Mouse (Mus musculus) gastrocnemius, postnatal 25 days (tissue): Measurements from ENCODE around the gene Ostc. TPM values are rescaled to one million over a fixed set of nuclear protein-coding genes. Genes with fewer than 3 reads are reported as not detected.

Source experiments
- DNase-seq: peaks from one replicate; pipeline ENCODE4 v3.0.0; 2022
- total RNA-seq, 2 experiments: library from RNA; stranded (reverse); gene quantifications; 1 replicate in 1 of 2; 2 replicates in 1 of 2; pipeline ENCODE4 v1.2.3; 2021

Gene Ostc
- total RNA-seq, 2 experiments from 2014 or later, result 34.6 to 38.7 TPM

DNA sequence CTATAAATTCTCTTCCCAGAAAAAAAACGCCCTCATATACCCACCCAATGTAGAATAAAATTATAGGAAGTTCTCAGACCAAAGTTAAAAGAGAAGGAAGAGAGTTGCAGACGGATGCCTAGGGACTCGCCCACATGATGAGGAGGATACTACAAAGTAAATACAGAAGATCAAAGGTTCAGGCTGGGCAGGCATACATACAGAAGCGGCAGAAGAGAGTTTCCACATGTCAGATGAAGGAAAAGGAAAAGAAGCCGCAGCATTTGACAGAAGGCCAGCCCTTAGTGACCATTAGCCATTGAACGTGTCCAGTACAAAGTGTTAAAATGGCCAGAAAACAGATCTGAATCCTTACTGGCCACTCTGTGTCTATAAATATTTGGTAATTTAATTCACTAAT is 3.6 kb upstream of the Ostc start:
- no peak for DNase-seq

DNA sequence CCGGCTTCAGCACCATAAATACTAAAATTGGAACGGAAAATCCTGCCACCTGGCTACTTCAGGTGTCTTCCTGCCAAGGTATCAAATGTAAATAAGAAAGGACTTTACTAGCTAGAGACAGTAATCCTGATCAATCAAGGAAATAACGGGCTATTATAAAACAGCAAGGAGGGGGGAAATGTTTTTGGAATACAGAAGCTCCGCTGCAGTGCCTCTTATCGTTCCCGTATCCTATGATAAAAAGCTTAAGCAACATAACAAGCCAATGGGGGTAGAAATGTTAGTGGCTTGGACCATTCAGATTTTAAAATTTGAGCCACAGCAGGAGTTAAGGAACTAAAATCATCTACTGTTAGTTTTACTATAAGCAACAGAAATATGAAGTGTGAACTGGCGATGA is 859 bp upstream of the Ostc start:
- DNase-seq, result no peak

DNA sequence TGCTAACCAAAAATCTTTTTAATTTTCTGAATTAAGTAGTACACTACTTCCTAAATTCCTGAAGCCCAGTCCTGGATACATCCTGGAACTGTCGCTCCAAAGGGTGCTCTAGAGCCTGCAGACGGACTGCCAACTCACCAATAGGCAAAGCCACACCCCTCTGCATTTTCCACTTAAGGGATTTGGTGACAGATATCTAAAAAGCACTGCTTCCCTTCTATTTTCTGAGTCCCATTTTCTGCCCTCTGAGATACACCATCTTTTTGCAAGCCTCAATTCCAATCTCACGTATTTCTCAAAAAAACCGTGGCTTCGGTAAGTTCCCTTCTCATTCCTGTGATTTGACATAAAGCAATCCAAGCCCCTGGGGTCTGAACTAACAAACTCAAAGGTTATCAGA is 715 bp downstream of the Ostc start:
- no peak for DNase-seq

DNA sequence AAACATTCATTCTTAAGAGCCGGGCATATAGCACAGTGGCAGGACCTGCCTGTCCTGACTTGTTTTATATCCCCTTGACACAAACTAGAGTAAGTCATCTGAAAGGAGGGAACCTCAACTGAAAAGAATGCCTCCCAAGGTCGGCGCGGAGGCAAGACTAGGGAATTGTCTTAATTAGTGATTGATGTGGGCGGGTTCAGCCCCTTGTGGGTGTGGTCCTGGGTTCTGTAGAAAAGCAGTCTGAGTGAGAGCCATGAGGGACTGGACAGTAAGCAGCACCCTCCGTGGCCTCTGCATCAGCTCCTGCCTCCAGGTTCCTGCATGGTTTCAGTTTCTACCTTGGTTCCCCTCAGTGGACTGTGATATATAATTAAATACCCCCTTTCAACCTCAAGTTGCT is 7.0 kb downstream of the Ostc start:
- DNase-seq, result no peak

DNA sequence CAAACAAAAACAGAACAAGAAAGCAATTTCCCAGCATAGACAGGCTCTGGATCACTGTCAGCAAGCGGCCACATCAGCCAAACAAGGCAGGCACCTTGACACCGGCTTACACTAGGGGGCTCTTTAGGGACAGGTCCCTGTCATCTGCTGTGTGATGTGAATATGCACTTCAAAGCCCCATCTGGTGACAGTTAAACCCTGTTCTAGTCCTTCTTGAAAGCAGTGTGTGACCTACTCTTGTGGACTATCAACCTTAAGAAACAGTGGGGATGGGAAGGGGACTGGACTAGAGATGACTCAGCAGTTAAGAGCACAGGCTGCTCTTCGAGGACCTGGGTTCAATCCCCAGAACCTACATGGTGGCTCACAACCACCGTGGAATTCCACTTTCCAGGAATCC is 11.6 kb downstream of the Ostc start:
- DNase-seq, result no peak

DNA sequence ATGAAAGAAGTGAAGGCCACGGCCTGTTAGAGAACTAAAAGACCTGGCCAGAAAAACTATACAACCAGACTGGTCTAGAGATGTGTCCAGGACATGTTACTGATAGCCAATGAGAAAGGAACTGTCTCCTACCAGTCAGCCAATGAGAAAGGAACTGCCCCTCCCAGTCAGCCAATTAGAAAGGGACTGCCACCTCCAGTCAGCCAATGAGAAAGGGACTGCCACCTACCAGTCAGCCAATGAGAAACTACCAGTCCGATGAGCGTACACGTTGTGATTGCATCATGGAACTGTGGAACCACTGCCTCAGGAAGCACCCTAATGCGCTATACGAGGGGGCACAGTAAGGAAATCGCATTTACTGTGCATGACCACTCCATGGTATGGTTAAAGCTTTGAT is 14.5 kb downstream of the Ostc start:
- DNase-seq, result no peak

DNA sequence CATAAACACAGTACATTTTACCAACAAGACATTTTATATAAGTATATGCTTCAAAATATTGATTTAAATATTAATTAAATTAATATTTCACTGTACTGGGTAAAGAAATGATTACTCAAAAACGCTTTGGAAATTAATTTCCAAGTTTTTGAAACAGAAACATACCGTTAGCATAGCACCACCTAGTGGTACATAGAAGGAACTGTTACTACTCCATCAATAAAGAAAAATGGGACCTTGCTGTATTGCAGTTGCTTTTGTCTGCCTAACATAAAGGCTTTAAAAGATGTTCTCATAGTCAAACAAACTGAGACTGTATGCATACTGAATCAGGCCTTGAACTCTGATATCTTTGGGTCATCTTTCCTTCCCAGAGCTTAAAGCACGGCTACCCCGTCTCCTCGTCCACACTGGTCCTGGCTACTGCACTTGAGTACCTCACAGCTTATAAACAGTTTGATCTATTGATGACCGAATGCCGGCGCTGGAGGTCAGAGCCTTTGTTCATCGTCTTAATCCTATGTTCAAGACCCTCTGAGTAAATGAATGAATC is 15.1 kb downstream of the Ostc start:
- no peak for DNase-seq

DNA sequence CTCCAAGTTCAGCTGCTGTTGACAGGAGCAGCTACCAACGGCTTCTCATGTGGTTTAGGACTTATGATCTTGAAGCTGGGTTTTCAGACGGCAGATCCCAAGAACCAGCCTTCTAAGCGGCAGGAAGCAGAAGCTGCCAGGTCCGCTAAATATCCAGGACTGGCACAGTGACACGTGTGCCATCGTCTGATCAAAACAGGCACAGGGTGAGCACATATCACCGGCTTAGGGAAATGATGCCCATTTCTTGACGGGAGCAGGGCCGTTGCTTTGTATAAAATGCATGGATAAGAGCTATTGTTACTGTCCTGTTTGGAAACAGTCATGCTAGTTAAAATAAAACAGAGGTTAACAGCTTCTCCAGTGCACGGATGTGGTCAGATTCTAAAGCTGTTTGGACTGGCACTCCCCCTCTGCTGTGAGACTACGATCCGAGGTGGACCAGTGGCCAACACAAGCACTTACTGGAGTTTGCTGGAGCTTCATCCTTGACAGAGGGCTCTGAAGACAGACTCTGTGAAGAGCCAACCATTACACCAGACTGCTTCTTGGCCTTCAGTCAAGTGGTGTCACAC is 17.6 kb downstream of the Ostc start:
- DNase-seq, result no peak

DNA sequence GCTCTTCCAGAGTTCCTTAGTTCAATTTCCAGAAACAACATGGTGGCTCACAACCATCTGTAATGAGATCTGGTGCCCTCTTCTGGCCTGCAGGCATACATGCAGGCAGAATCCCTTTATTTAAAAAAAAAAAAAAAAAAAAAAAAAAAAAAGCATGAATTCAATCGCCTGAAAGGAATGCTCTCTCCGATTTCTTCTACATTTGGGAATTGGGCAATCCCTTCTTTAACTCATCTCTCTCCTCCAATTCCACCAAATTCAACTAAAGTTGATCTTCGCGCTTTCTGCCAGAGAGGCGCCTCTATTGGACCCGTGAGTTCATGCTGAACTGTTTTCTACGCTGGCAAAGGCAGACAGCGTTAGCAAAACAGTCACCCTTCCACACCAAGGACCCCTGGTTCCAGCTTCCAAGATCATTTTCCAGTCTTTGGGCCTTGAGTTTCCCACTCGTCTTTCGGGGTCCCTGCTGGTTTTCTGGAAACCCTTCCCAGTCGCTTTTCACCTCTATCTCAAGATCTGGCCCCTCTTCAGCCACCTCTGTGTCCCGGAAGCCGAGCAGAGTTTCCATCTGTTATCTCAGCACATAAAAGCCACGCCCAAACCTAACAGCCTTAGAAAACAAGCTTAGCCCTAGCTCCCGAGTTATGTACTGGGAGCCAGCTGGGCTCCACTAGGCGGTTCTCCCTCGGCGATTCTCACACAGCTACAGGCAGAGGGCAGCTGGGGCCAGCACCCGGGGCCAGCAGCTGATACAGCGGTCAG is 18.2 kb downstream of the Ostc start:
- peak; percentile 77 for DNase-seq

DNA sequence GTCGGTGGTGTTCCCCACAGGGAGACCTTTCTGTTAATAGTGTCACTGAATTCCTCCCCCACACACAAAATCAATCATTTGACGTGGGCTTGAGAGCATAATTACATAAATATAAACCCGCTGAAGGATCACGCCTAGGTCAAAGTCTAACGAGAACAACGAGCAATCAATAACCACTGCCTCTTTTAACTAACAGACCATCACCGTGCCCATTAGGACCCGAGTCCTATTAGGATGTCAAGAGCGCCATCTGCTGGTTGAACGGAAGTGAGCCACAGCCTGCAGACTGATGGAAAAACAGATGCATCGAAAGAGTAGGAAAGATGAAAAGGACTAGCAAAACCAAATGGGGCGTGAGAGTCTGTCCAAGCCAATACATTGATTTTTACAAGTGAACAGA is 19.6 kb downstream of the Ostc start:
- DNase-seq, result no peak

DNA sequence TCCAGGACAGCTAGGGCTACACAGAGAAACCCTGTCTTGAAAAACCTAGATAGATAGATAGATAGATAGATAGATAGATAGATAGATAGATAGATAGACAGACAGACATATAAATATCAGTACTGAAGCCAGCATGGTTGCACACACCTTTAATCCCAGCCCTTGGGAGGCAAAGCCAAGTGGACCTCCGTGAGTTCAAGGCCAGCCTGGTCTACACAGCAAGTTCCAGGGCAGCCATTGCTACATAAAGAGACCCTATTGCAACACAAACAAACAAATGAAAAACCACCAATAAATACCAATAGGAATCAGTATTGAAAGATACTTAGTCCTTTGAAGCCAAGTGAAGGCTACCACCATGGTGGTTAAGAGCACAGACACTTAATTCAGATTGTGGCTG is 22.2 kb downstream of the Ostc start:
- no peak for DNase-seq

DNA sequence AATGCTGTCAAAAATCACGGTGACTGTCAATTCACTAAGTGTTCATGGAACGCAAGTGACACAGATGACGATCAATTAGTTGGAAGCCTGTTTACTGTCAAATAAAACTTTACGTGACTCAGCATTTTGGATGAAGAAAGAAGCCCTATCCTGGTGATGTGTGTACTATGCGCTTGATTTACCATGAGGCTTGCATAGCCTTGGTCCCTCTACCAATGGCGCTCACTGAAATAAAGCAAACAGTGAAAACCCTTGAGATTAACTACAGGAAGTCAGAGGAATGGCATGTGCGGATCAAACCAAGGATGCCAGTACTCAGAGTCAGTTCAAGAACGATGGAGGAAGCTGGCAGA is 24.3 kb downstream of the Ostc start:
- DNase-seq, result no peak

DNA sequence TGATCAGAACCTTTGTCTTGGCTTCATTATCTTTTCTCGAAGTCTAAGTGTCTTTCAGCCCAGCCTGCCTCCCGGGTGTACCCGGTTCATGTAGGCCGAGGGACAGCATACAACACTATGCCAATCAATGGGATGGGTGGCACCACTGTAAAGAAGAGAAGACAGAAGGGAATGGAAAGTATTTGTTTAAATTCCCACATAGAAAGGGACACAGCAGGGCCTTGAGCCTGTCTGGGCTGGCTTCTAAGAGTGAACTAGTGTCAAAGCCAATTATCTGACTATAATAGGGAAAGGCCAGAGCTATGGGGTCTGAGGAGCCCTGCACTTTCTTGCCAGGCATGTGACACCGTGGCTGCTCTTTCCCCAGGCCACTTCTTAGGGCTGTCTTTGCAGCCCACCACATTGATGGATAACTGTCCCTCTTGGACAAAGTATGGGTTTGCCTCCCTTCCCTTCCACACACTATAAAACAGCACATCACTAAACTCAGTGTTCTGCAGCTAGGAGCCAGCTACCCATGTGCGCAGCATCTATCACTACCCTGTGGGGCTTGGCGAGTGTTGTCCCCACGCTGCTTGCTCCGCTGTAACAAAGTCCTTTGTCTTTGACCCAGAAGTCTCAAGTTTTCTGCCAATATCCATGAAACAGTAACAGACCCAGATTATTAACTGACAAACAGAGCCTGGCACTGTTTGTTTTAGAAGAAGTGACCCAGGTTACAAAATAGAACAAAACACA is 24.8 kb downstream of the Ostc start:
- no peak for DNase-seq

DNA sequence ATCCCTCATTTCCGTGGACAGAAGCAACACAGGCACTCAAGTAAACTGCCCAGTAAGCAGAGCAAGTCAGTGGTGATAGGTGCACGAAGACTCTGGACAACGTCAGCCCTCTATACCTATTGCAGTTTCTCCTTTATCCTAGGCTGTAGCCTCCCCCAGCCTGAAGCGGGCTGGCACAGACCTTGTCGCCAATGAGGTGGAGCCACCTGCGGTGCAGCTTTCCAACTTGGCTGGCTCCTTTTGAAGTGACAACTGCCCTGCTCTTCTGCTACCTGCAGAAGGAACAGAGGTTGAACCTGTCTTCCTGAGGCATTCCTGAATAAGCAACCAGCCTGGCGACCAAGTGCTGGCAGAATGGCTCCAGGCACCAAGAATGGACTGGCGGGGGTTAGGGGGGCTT is 25.4 kb downstream of the Ostc start:
- no peak for DNase-seq

DNA sequence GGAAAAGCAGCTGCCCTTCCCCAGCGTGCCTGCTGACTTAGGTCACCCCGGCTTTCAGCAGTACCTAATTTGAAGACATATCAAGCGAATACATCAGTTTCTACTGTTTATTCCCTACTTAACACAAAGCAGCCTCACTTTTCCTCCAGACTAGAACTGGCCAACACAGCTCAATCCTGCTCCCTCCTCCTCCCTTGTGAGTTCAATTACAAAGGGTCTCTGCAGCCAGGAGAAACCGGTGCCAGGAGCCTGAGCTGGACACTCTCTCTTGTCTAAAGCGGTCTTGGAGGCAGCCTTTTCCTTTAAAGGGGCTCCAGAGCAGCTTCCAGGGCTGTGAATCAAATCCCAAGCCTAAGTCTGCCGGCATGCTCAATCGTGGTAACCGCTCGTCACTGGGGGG is 27.1 kb downstream of the Ostc start:
- DNase-seq, result no peak

DNA sequence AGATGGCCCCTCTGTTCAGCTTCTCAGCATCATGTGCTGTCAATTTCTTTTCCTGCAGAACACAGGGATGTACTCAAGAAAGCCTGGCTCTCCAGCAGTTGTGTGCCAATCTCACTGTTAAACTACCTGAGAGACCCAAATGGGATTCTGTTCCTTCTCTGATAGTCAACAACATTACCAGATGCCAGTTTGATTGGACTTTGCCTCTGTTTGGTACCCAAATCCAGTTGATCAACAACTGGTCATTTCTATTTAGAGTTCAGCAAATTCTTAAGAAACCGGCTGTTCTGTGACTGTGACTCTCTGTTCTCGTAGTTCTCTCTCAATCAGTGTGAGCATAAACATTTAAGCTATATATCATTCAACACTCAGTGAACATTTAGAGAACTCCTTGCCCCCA is 28.0 kb downstream of the Ostc start:
- DNase-seq, result no peak

DNA sequence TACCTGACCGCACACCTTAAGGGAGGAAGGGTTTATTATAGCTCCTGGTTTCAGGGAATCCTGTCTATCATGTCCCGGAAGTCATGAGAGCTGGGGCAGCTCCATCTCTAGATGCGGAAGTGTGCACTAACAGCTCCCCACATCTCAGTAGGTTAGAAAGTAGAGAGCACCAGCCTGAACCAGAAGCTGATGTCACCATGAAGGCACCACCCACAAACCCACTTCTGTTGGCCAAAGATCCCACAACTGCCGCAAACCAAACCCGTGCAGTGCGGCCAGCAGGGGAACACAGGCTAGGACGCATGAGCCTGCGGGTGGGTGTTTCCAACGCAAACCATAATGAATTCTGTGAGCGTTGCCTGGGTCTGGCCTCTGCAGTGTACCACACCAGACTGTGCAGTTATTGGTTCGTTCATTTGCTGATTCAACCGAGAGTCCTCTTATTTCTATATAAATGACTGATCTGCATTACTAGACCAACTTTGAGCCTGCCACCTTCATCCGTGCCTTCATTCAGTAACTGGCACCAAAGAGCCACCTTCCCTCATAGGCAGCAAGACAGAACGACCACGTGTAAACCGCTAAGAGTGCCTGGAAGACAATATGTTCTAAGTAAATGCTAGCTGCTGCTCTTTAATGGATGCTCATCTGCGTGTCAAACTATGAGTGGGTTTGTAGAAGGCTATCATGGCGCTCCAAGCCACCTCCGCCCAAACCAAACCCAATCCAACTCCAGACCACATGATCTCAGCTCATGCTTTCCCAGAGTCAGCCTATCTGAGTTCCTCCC is 31.4 kb downstream of the Ostc start:
- DNase-seq, result no peak

DNA sequence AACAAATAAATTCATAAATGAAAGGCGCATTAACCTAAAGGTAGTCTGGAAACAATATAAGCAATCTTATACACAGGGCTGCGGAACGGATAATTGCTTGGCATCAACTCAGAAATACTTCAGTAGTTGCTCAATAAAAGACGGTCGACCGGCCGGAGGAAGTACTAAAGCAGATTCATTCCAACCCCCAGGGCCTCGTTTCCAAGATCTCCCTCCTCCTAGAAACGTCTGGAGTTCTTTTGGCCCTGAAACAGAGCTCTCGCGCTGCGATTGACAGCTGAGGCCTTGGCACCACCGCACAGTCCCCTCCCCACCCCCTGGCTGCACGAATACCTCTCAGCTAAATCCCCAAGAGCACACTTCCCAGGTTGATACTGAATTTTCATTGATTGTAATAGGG is 38.0 kb downstream of the Ostc start:
- DNase-seq, result no peak

DNA sequence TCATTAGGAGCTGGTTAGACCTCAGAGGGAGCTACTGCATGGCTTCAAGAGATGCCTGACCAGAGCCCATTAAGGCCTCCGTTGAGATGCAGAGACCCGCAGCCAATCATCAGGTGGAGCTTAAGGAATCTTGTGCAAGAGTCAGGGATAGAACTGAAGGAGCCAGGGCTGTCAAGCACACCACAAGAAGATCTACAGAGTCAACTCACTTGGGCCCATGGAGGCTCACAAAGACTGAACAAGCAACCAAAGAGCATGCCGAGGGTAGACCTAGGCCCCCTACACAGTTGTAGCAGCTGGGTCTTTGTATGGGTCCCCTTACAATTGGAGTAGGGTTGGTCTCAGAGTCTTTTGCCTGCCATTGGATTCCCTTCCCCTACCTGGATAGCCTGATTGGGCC is 46.7 kb downstream of the Ostc start:
- no peak for DNase-seq

DNA sequence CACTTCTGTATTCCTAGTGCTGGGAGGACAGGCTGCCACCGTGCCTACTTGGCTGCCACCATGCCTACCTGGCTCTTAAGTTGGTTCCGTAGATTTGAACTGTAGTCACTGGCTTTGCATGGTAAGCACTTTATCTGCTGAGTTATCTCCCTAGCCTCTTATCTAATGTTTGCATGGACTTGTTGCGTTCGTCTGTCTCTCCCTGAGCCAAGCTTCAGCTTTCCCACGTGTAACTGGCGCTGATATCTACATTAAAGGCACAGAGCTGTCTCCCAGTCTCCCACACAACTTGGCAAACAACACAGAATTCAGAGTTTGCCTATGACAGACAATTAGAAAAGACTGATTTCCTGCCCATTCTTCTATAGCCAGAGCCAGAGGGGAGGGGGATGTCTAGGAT is 48.6 kb downstream of the Ostc start:
- no peak for DNase-seq

DNA sequence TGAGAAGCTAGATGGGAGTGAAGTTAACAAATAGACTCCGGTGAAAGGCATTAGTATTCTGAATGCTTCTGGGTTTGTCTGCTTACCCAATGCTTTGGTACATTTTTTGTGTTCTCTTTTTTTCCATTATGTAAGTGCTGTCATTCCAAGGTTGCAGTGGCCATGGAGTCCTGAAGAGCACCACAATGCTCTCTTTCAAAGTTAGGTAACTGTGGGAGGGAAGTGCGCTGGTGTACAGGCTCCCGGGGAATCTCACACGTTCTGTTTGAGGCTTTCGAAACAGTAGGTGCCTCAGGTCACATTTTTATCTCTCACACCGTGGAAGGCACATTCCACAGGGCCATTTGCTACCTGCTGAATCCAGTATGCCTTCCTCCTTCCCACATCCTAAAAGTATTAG is 59.7 kb downstream of the Ostc start:
- DNase-seq, result no peak

DNA sequence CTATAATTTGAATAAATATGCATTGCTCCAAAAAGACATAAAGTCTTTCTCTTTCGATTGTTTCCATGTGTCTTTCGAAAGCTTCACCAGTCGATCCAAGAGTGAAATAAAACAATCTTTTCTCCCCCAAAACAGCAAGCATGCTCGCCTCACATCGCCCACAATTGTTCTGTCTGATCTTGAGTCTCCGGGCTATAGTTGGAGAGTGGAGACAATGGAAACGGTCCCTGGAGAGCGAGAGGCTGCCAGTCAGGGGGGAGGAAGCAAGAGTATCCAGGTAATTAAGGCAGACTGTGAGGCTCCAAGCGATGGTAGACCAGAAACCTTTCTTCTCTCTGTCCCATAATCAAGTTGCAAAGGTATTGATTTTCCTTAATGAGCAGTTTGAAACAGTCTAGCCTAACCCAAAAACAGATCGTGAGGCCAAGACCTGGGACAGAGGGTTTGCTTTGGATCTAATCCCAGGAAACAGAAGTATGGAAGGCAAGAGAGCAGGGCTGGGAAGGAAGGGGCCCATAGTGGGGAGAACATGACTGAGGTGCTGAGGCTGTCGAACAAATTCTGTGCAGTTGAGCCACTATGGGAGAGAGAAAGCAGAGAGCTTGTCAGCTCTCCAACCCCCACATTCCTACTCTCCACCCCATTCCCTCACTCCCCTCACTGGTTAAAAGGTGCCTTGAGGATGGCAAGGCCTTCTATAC is 63.0 kb downstream of the Ostc start:
- DNase-seq, result no peak
